Mouse (Mus musculus) lung, postnatal 10 days (tissue): ENCODE results near the gene Pts.

Source experiments
- DNase-seq: peaks from one replicate; pipeline ENCODE4 v3.0.0; 2021

The Pts gene

GRCm38 (mm10) chr9:50528293-50528892 is at the start of gene Pts:
Gene Pts (minus strand): TSS chr9:50528724.
- peak; percentile 99 for DNase-seq

GRCm38 (mm10) chr9:50569599-50570525 is 41.3 kb upstream of the Pts start:
- DNase-seq, result no peak

- DNase-seq, result no peak
Observed at GRCm38 (mm10) chr9:50567881-50568280, 39.4 kb upstream of the Pts start.

- no peak for DNase-seq
Observed at GRCm38 (mm10) chr9:50567372-50567771, 38.8 kb upstream of the Pts start.

- no peak for DNase-seq
Observed at GRCm38 (mm10) chr9:50565940-50566339, 37.4 kb upstream of the Pts start.

- peak; percentile 24 for DNase-seq
Observed at GRCm38 (mm10) chr9:50565173-50565572, 36.6 kb upstream of the Pts start.

GRCm38 (mm10) chr9:50561918-50562360 is 33.4 kb upstream of the Pts start:
- DNase-seq, result no peak

GRCm38 (mm10) chr9:50561145-50561917 is 32.8 kb upstream of the Pts start, which contains the start of gene Tex12:
Gene Tex12 (minus strand): TSS chr9:50561325.
- DNase-seq, result no peak

GRCm38 (mm10) chr9:50555094-50555446 is 26.5 kb upstream of the Pts start, which contains the start of gene Bco2:
Gene Bco2 (minus strand): TSS chr9:50555181.
- no peak for DNase-seq

- DNase-seq, result peak; percentile 26
Observed at GRCm38 (mm10) chr9:50554241-50555093, 25.9 kb upstream of the Pts start, which contains the start of gene Il18. Gene Il18 (plus strand): TSS chr9:50554827.

GRCm38 (mm10) chr9:50553547-50553946 is 25.0 kb upstream of the Pts start:
- no peak for DNase-seq

GRCm38 (mm10) chr9:50552206-50552605 is 23.7 kb upstream of the Pts start:
- no peak for DNase-seq

GRCm38 (mm10) chr9:50548936-50549335 is 20.4 kb upstream of the Pts start:
- no peak for DNase-seq

GRCm38 (mm10) chr9:50547859-50548478 is 19.4 kb upstream of the Pts start:
- DNase-seq, result no peak

GRCm38 (mm10) chr9:50542401-50542800 is 13.9 kb upstream of the Pts start:
- DNase-seq, result no peak

GRCm38 (mm10) chr9:50540170-50540569 is 11.6 kb upstream of the Pts start:
- DNase-seq, result no peak

GRCm38 (mm10) chr9:50537295-50537694 is 8.8 kb upstream of the Pts start:
- DNase-seq, result no peak

- no peak for DNase-seq
Observed at GRCm38 (mm10) chr9:50536603-50537135, 8.1 kb upstream of the Pts start.

GRCm38 (mm10) chr9:50535930-50536329 is 7.4 kb upstream of the Pts start:
- peak; percentile 20 for DNase-seq

- no peak for DNase-seq
Observed at GRCm38 (mm10) chr9:50533791-50534190, 5.3 kb upstream of the Pts start.

GRCm38 (mm10) chr9:50533328-50533727 is 4.8 kb upstream of the Pts start:
- no peak for DNase-seq
